Mouse (Mus musculus) heart, postnatal 36 days (tissue): ENCODE results near the gene Glrx3. TPM values are rescaled to one million over a fixed set of nuclear protein-coding genes. Genes with fewer than 3 reads are reported as not detected.

Experiments
- DNase-seq, 2 experiments: peaks; one replicate each; pipeline ENCODE4 v3.0.0; 2021 to 2022
- intact Hi-C: fragments of 180-260 bp; cut with DNase I; formaldehyde crosslinking; loops from one replicate; pipeline ENCODE4 v1.15.1; 2025
- total RNA-seq, 2 experiments: library from RNA; stranded (reverse); gene quantifications; 2 replicates each; pipeline ENCODE4 v1.2.3; 2021

The Glrx3 gene
- total RNA-seq, 2 experiments from 2014 or later = 140 to 143 TPM

GRCm38 (mm10) chr7:137471431-137472120 is 34.2 kb downstream of the Glrx3 start:
- intact Hi-C loops = no loop called here
- no peak for DNase-seq

GRCm38 (mm10) chr7:137472149-137472548 is 34.7 kb downstream of the Glrx3 start:
- intact Hi-C loops = no loop called here
- no peak for DNase-seq

GRCm38 (mm10) chr7:137477950-137478620 is 40.7 kb downstream of the Glrx3 start:
- DNase-seq = peak; percentile 96 to 99
- intact Hi-C loops = loop anchor here (1.0 to 2.0 kb wide), 5 partner anchors 72 to 1349 kb away; no protein-coding TSS in a partner anchor

GRCm38 (mm10) chr7:137478621-137478982 is 41.2 kb downstream of the Glrx3 start:
- intact Hi-C loops = loop anchor here (1.0 to 2.0 kb wide), 5 partner anchors 72 to 1349 kb away; no protein-coding TSS in a partner anchor
- DNase-seq = no peak

GRCm38 (mm10) chr7:137480839-137481238 is 43.4 kb downstream of the Glrx3 start:
- no peak for DNase-seq
- intact Hi-C loops = no loop called here

- intact Hi-C loops = no loop called here
- no peak for DNase-seq
Observed at GRCm38 (mm10) chr7:137483987-137484386, 46.6 kb downstream of the Glrx3 start.

GRCm38 (mm10) chr7:137488391-137488790 is 51.0 kb downstream of the Glrx3 start:
- intact Hi-C loops = no loop called here
- DNase-seq = no peak

GRCm38 (mm10) chr7:137490711-137491110 is 53.3 kb downstream of the Glrx3 start:
- DNase-seq = no peak
- intact Hi-C loops = no loop called here

- intact Hi-C loops = no loop called here
- no peak for DNase-seq
Observed at GRCm38 (mm10) chr7:137492307-137492973, 55.0 kb downstream of the Glrx3 start.

- intact Hi-C loops = no loop called here
- DNase-seq = no peak
Observed at GRCm38 (mm10) chr7:137498736-137499135, 61.3 kb downstream of the Glrx3 start.

- intact Hi-C loops = no loop called here
- peak in 1 of 2 experiments; percentile 5 for DNase-seq
Observed at GRCm38 (mm10) chr7:137517588-137517987, 80.2 kb downstream of the Glrx3 start.

- intact Hi-C loops = no loop called here
- DNase-seq = peak; percentile 12 to 43
Observed at GRCm38 (mm10) chr7:137518028-137518576, 80.7 kb downstream of the Glrx3 start.

Other genes starting within 250 kb of the Glrx3 start
- gene Ebf3, start 123.2 kb upstream of the Glrx3 start, total RNA-seq = 1 to 10 TPM; 8.0 to 8.1 TPM
- gene 9430038I01Rik, start 26.9 kb upstream of the Glrx3 start, total RNA-seq = 10 to 100 TPM in 1 of 2 experiments, 1 to 10 TPM in 1; 7.9 to 11.0 TPM